28 mouse cellular contexts compared by ENCODE assay signal in genomic region chr10:94489509-94489908, GRCm38 (mm10).
DNase-seq lines count a peak whose midpoint lies in the region; ATAC-seq and TF ChIP-seq lines count a peak whose summit lies in the region.
"Had no signal": no experiment of that assay in that cellular context is flagged by ENCODE, and none has a peak within 500 bp of the region (broad histone marks: within the 10 kb centered on the region; RNA-seq: fewer than 3 reads in every experiment).

No protein-coding gene starts in this region.

- no peaks in the 10 kb centered on the region for H3K79me2 ChIP-seq in liver, adult 2 months (ENCODE audit: control insufficient read depth, insufficient read depth, low read length)

- no peak overlapping the region for H3K4me2 ChIP-seq in kidney, embryonic 14.5 days (replicated peaks; ENCODE audit: low read depth, low read length)
- H3K4me2 ChIP-seq in liver, postnatal 0 days (ENCODE audit: low read depth, low read length), result no peak overlapping the region
- no peak overlapping the region for H3K4me2 ChIP-seq in intestine, postnatal 0 days (replicated peaks; ENCODE audit: low read depth)
- H3K4me2 ChIP-seq: heart, embryonic 15.5 days; limb, embryonic 13.5 days; liver, embryonic 12.5 days; midbrain, embryonic 12.5 days; neural tube, embryonic 12.5 days had no signal

- whole genome bisulfite sequencing in kidney, adult 2 months, result 47% methylated on average over 4 of the region's 4 CpGs
- WGBS in kidney, embryonic 14.5 days, result 75% methylated on average over 4 of the region's 4 CpGs
- 47% methylated on average over 4 of the region's 4 CpGs for WGBS in liver, adult 2 months
- 87% methylated on average over 4 of the region's 4 CpGs for WGBS in liver, postnatal 0 days (ENCODE audit: insufficient replicate concordance)
- WGBS in intestine, postnatal 0 days, result 58% methylated on average over 4 of the region's 4 CpGs

- peak overlapping the region; percentile 68; the same call in 1 of the 2 replicates for H3K27ac ChIP-seq in kidney, adult 2 months (ENCODE audit: insufficient read depth, low read depth, low read length)
- H3K27ac ChIP-seq in kidney, embryonic 14.5 days (ENCODE audit: low read depth, low read length), result no peak overlapping the region
- H3K27ac ChIP-seq in liver, adult 2 months (replicated peaks; ENCODE audit: insufficient read depth, low read depth, low read length), result no peak overlapping the region
- no peak overlapping the region for H3K27ac ChIP-seq in liver, postnatal 0 days (ENCODE audit: low read depth)
- no peak overlapping the region for H3K27ac ChIP-seq in intestine, postnatal 0 days (ENCODE audit: low read depth, low read length)
- H3K27ac ChIP-seq: heart, embryonic 10.5 days; heart, embryonic 15.5 days; layer of hippocampus, adult 2 months; limb, embryonic 13.5 days; liver, embryonic 12.5 days; midbrain, embryonic 12.5 days; neural tube, embryonic 12.5 days had no signal

- peak; percentile 51 for DNase-seq in kidney, adult 2 months
- DNase-seq in liver, adult 2 months (ENCODE audit: extremely low read depth, low read depth, low spot score), result peak; percentile 63
- DNase-seq in liver, postnatal 0 days, result no peak
- no peak for DNase-seq in adrenal gland, postnatal 25 days
- DNase-seq in thymus, postnatal 4 days, result no peak
- DNase-seq: adrenal gland, postnatal 36 days; cerebellum, adult 2 months; cerebellum, postnatal 14 days; gastrocnemius, postnatal 14 days; heart, adult 11 months; lung, adult 18-20 months; lung, postnatal 4 days; right cerebral cortex, adult 18-20 months had no signal

- no peak for TF ChIP-seq EP300 in liver, postnatal 0 days (IDR thresholded peaks at IDR 0.05; ENCODE audit: low read depth)

- no peak overlapping the region for H3K4me3 ChIP-seq in kidney, adult 2 months (ENCODE audit: insufficient read depth, low read depth, low read length)
- H3K4me3 ChIP-seq in kidney, embryonic 14.5 days (ENCODE audit: low read length), result no peak overlapping the region
- H3K4me3 ChIP-seq in liver, adult 2 months (ENCODE audit: insufficient read depth, low read depth, low read length), result no peak overlapping the region
- H3K4me3 ChIP-seq in liver, postnatal 0 days (ENCODE audit: low read depth, low read length), result no peak overlapping the region
- H3K4me3 ChIP-seq in intestine, postnatal 0 days (ENCODE audit: low read depth, low read length), result no peak overlapping the region
- H3K4me3 ChIP-seq: heart, embryonic 10.5 days; heart, embryonic 15.5 days; layer of hippocampus, adult 2 months; limb, embryonic 13.5 days; liver, embryonic 12.5 days; megakaryocyte, embryonic 14.5 days; midbrain, embryonic 12.5 days; myocyte; neural tube, embryonic 12.5 days had no signal

- no peak overlapping the region for H3K9ac ChIP-seq in kidney, embryonic 14.5 days (ENCODE audit: low read depth, low read length)
- no peak overlapping the region for H3K9ac ChIP-seq in liver, adult 2 months (ENCODE audit: low read depth, low read length)
- no peak overlapping the region for H3K9ac ChIP-seq in liver, postnatal 0 days (replicated peaks)
- no peak overlapping the region for H3K9ac ChIP-seq in intestine, postnatal 0 days (ENCODE audit: low read depth, low read length)
- H3K9ac ChIP-seq: heart, embryonic 15.5 days; limb, embryonic 13.5 days; liver, embryonic 12.5 days; midbrain, embryonic 12.5 days; neural tube, embryonic 12.5 days had no signal

- H3K36me3 ChIP-seq in kidney, adult 2 months (ENCODE audit: control insufficient read depth, insufficient read depth, low read length), result no peaks in the 10 kb centered on the region
- no peaks in the 10 kb centered on the region for H3K36me3 ChIP-seq in kidney, embryonic 14.5 days (ENCODE audit: control insufficient read depth, insufficient read depth, low read length)
- H3K36me3 ChIP-seq in liver, adult 2 months (ENCODE audit: control insufficient read depth, insufficient read depth, low read length), result no peaks in the 10 kb centered on the region
- no peaks in the 10 kb centered on the region for H3K36me3 ChIP-seq in liver, postnatal 0 days (replicated peaks; ENCODE audit: insufficient read depth, low read length)
- no peaks in the 10 kb centered on the region for H3K36me3 ChIP-seq in intestine, postnatal 0 days (ENCODE audit: control insufficient read depth, insufficient read depth)
- H3K36me3 ChIP-seq: heart, embryonic 10.5 days; heart, embryonic 15.5 days; limb, embryonic 13.5 days; liver, embryonic 12.5 days; midbrain, embryonic 12.5 days; neural tube, embryonic 12.5 days had no signal

- TF ChIP-seq POLR2A in kidney, adult 2 months (IDR thresholded peaks at IDR 0.05; ENCODE audit: low read depth, low read length), result no peak
- TF ChIP-seq POLR2A in liver, adult 2 months (IDR thresholded peaks at IDR 0.05; ENCODE audit: extremely low read depth, insufficient read depth, low read length), result no peak

- no peaks in the 10 kb centered on the region for H3K9me3 ChIP-seq in kidney, embryonic 14.5 days (ENCODE audit: control insufficient read depth, low read length)
- H3K9me3 ChIP-seq in liver, postnatal 0 days (ENCODE audit: low read length), result no peaks in the 10 kb centered on the region
- no peaks in the 10 kb centered on the region for H3K9me3 ChIP-seq in intestine, postnatal 0 days (ENCODE audit: control insufficient read depth)
- H3K9me3 ChIP-seq: heart, embryonic 10.5 days; heart, embryonic 15.5 days; limb, embryonic 13.5 days; liver, embryonic 12.5 days; megakaryocyte, embryonic 14.5 days; midbrain, embryonic 12.5 days; neural tube, embryonic 12.5 days had no signal

- H3K27me3 ChIP-seq in kidney, adult 2 months (replicated peaks; ENCODE audit: control insufficient read depth, insufficient read depth, low read length), result no peaks in the 10 kb centered on the region
- H3K27me3 ChIP-seq in kidney, embryonic 14.5 days (ENCODE audit: control insufficient read depth, insufficient read depth, low read length), result no peaks in the 10 kb centered on the region
- H3K27me3 ChIP-seq in liver, adult 2 months (ENCODE audit: control insufficient read depth, insufficient read depth, low read length), result no peaks in the 10 kb centered on the region; the same call in 1 of the 2 replicates
- H3K27me3 ChIP-seq in liver, postnatal 0 days (ENCODE audit: insufficient read depth, low read length), result no peaks in the 10 kb centered on the region
- H3K27me3 ChIP-seq in intestine, postnatal 0 days (replicated peaks; ENCODE audit: control insufficient read depth, insufficient read depth, low read length), result no peaks in the 10 kb centered on the region
- H3K27me3 ChIP-seq: heart, embryonic 15.5 days; limb, embryonic 13.5 days; liver, embryonic 12.5 days; midbrain, embryonic 12.5 days; neural tube, embryonic 12.5 days had no signal

- no peak for ATAC-seq in kidney, embryonic 14.5 days (ENCODE audit: low FRiP score, low TSS enrichment)
- ATAC-seq in liver, postnatal 0 days, result no peak
- ATAC-seq in intestine, postnatal 0 days, result peak; percentile 96
- ATAC-seq: CD4-positive, CD25-positive, alpha-beta regulatory T cell, adult 4 months; forebrain, embryonic 14.5 days; hindbrain, embryonic 16.5 days; liver, embryonic 12.5 days; lung, postnatal 0 days had no signal

- peaks cover 13% of the 10 kb centered on the region; the same call in 1 of the 2 replicates for H3K4me1 ChIP-seq in kidney, adult 2 months (ENCODE audit: control insufficient read depth, insufficient read depth, low read length)
- 0 out of 2 replicates have a peak, but pooled peaks cover 3% of the 10 kb centered on the region for H3K4me1 ChIP-seq in kidney, embryonic 14.5 days (ENCODE audit: control insufficient read depth, insufficient read depth, low read length)
- H3K4me1 ChIP-seq in liver, adult 2 months (ENCODE audit: control insufficient read depth, insufficient read depth, low read length), result no peaks in the 10 kb centered on the region; the same call in 1 of the 2 replicates
- H3K4me1 ChIP-seq in liver, postnatal 0 days (ENCODE audit: insufficient read depth), result no peaks in the 10 kb centered on the region
- no peaks in the 10 kb centered on the region for H3K4me1 ChIP-seq in intestine, postnatal 0 days (replicated peaks; ENCODE audit: control insufficient read depth, insufficient read depth, low read length)
- H3K4me1 ChIP-seq: liver, embryonic 12.5 days; megakaryocyte, embryonic 14.5 days had no signal

- no peak for TF ChIP-seq CTCF in kidney, adult 2 months (conservative IDR thresholded peaks at IDR 0.05; ENCODE audit: insufficient read depth, insufficient read length, low read depth, low read length)
- no peak for TF ChIP-seq CTCF in liver, adult 2 months (IDR thresholded peaks at IDR 0.05; ENCODE audit: low read depth, low read length)
- no peak for TF ChIP-seq CTCF in liver, postnatal 0 days (IDR thresholded peaks at IDR 0.05; ENCODE audit: low read depth)
- TF ChIP-seq CTCF in intestine, postnatal 0 days (IDR thresholded peaks at IDR 0.05; ENCODE audit: low read depth), result no peak

Comparison
In these comparisons a context has a peak if more than half of its experiments do, and no peak if none do; other contexts are left out.
1. DNase-seq: peak in kidney, adult 2 months (single experiment) and liver, adult 2 months (single experiment); none in liver, postnatal 0 days (single experiment), adrenal gland, postnatal 25 days (single experiment) and thymus, postnatal 4 days (single experiment).